Mouse (Mus musculus): ENCODE data around the gene Gm436. TPM values are rescaled to one million over a fixed set of nuclear protein-coding genes. Genes with fewer than 3 reads are reported as not detected.

Gm436 gene
- not detected in 2 replicates for polyA plus RNA-seq (2015; fragmentation: Nextera tagmentation; extraction: Ambion mirVana)

DNA sequence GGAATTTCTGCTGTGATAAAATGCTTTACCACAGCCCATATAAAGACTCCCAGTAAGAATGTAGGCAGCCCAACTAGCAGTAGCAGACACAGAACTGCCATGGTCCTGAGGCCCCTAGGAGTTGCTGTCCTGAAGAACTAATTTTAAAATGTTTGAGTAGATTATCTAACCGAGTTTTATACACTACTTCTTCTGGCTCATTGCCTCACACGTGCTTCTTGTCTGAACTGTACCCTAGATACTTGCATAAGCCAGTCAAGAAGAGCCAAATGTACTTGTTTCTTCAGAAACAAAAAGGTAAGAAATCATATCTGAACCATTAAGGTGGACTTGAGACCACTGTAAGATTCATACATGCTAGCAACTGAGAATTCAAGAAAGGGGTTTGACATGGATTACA is at the start of gene Gm436:
Gene Gm436, minus strand, starts transcription at position 101 of the 400 bp plus-strand sequence.
- H3K9ac ChIP-seq (ENCODE audit: low read depth, low read length), result no peak within 1 kb of the TSS
- no peaks in the 10 kb centered on the region for H3K4me1 ChIP-seq (ENCODE audit: control insufficient read depth, low read depth, low read length)
- WGBS (ENCODE audit: insufficient replicate concordance), result 25% methylated on average over 2 of the region's 2 CpGs
- no peaks in the 10 kb centered on the region for H3K27me3 ChIP-seq (ENCODE audit: control insufficient read depth, insufficient read depth, low read depth, low read length)
- no peak within 1 kb of the TSS for H3K27ac ChIP-seq (ENCODE audit: low read length)
- no peaks in the 10 kb centered on the region; the same call in none of the 2 replicates for H3K9me3 ChIP-seq (replicated peaks; ENCODE audit: control insufficient read depth, low read length)
- H3K4me2 ChIP-seq (ENCODE audit: low read depth, low read length), result no peak within 1 kb of the TSS
- H3K36me3 ChIP-seq (ENCODE audit: control insufficient read depth, insufficient read depth), result no peaks in the 10 kb centered on the region
- no peak for ATAC-seq (ENCODE audit: low read depth)
- H3K4me3 ChIP-seq (ENCODE audit: low read depth, low read length), result no peak within 1 kb of the TSS

DNA sequence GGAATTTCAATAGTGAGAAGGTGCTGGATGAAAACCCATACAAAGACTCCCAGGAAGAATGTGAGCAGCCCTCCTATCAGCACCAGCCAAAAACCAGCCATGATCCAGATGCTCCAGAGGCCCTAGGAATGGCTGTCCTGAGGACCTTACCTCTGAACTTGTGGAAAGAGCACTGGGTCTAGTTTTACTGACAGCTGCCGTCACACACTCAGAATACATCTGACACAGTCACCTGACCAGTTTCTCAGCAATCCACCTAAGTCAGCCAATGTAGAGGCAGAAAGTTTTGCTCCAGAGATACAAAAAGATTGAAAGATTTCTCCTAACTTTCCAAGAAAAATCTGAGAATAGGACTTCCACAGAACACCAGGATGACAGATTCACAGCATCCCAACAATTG is 35.1 kb upstream of the Gm436 start, which contains the start of gene Gm13178:
Gene Gm13178, minus strand, starts transcription at position 101 of the 400 bp plus-strand sequence.
- Histone ChIP-seq H3K36me3 (ENCODE audit: control insufficient read depth, insufficient read depth) (no peaks in the 10 kb centered on the region), H3K4me2 (ENCODE audit: low read depth, low read length) (no peak within 1 kb of the TSS), H3K9me3 (replicated peaks; ENCODE audit: control insufficient read depth, low read length) (no peaks in the 10 kb centered on the region; the same call in 1 of the 2 replicates), H3K27ac (ENCODE audit: low read length) (no peak within 1 kb of the TSS), H3K27me3 (ENCODE audit: control insufficient read depth, insufficient read depth, low read depth, low read length) (no peaks in the 10 kb centered on the region), H3K4me1 (ENCODE audit: control insufficient read depth, low read depth, low read length) (no peaks in the 10 kb centered on the region), H3K9ac (ENCODE audit: low read depth, low read length) (no peak within 1 kb of the TSS), H3K4me3 (ENCODE audit: low read depth, low read length) (no peak within 1 kb of the TSS)
- WGBS (ENCODE audit: insufficient replicate concordance), result 59% methylated on average over 1 of the region's 1 CpGs
- ATAC-seq (ENCODE audit: low read depth), result no peak

DNA sequence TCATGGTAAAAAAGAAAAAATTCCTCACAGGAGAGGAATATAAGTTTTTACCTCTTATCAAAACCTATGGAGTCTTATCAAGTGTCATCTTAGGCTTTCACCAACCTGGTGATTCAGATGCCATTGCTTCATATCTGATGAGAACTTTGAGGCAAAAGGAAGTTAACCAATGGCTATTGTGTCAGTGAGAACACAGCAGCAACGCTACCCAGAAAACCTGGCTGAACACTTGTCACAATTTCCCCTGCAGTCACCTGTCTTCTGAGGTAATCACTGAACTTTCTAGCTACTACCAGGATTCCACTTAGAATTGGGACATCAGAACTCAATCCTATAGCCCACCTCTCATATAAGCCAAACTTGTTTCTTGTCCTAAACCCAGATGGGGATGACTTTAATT is 33.5 kb upstream of the Gm436 start:
- H3K27me3 ChIP-seq (ENCODE audit: control insufficient read depth, insufficient read depth, low read depth, low read length), result no peaks in the 10 kb centered on the region
- no peak overlapping the region for H3K4me3 ChIP-seq (ENCODE audit: low read depth, low read length)
- no peak overlapping the region for H3K9ac ChIP-seq (ENCODE audit: low read depth, low read length)
- no peak overlapping the region for H3K27ac ChIP-seq (ENCODE audit: low read length)
- ATAC-seq (ENCODE audit: low read depth), result no peak
- H3K9me3 ChIP-seq (replicated peaks; ENCODE audit: control insufficient read depth, low read length), result no peaks in the 10 kb centered on the region; the same call in 1 of the 2 replicates
- no peak overlapping the region for H3K4me2 ChIP-seq (ENCODE audit: low read depth, low read length)
- H3K36me3 ChIP-seq (ENCODE audit: control insufficient read depth, insufficient read depth), result no peaks in the 10 kb centered on the region
- WGBS (ENCODE audit: insufficient replicate concordance), result 59% methylated on average over 1 of the region's 1 CpGs
- no peaks in the 10 kb centered on the region for H3K4me1 ChIP-seq (ENCODE audit: control insufficient read depth, low read depth, low read length)

DNA sequence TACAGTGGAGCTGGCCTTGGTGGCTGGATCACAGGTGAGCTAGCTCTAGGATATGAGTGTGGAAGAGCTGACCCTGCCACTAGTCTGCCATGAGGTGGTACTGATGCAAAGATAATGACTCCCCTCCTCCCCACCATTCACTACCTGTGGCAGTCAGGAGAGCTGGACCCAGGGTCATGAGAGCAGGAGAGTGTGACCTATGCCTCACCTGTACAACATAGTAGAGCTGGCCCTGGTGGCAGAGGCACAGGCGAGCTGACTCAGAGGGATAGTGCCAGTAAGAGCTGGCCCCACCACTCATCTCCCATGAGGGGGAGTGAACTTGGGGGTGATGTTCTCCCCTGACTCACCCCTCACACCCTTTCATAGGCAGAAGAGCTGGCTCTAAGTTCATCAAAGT is 32.1 kb upstream of the Gm436 start:
- no peaks in the 10 kb centered on the region for H3K36me3 ChIP-seq (ENCODE audit: control insufficient read depth, insufficient read depth)
- no peak overlapping the region for H3K4me3 ChIP-seq (ENCODE audit: low read depth, low read length)
- no peak overlapping the region for H3K4me2 ChIP-seq (ENCODE audit: low read depth, low read length)
- no peak overlapping the region for H3K27ac ChIP-seq (ENCODE audit: low read length)
- H3K9ac ChIP-seq (ENCODE audit: low read depth, low read length), result no peak overlapping the region
- no peaks in the 10 kb centered on the region; the same call in 1 of the 2 replicates for H3K9me3 ChIP-seq (replicated peaks; ENCODE audit: control insufficient read depth, low read length)
- no peaks in the 10 kb centered on the region for H3K27me3 ChIP-seq (ENCODE audit: control insufficient read depth, insufficient read depth, low read depth, low read length)
- WGBS (ENCODE audit: insufficient replicate concordance), result 42% methylated on average over 1 of the region's 1 CpGs
- ATAC-seq (ENCODE audit: low read depth), result no peak
- H3K4me1 ChIP-seq (ENCODE audit: control insufficient read depth, low read depth, low read length), result no peaks in the 10 kb centered on the region

DNA sequence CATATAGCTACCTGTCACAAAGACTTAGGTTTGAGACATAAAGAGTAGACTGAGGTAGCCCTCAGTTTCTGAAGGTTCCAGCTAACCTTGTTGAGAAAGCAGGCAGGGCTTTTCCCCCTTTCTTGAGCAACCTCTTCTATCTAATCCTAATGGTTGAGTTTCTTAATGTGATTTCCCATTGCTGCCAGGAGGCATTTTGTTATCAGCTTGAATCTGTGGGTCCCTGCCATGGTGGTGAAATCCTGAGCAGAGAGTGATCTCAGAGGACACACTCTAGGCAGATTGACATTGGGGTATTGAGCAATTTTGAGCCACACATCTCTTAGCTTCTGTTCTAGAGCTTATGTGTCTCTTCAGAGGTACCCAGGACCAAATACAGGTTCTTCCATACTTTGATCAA is 47.9 kb downstream of the Gm436 start:
- Histone ChIP-seq H3K9ac (ENCODE audit: low read depth, low read length) (no peak overlapping the region), H3K36me3 (ENCODE audit: control insufficient read depth, insufficient read depth) (no peaks in the 10 kb centered on the region), H3K4me2 (ENCODE audit: low read depth, low read length) (no peak overlapping the region), H3K4me1 (ENCODE audit: control insufficient read depth, low read depth, low read length) (no peaks in the 10 kb centered on the region), H3K9me3 (replicated peaks; ENCODE audit: control insufficient read depth, low read length) (no peaks in the 10 kb centered on the region; the same call in 1 of the 2 replicates), H3K27ac (ENCODE audit: low read length) (no peak overlapping the region), H3K27me3 (ENCODE audit: control insufficient read depth, insufficient read depth, low read depth, low read length) (no peaks in the 10 kb centered on the region), H3K4me3 (ENCODE audit: low read depth, low read length) (no peak overlapping the region)
- no peak for ATAC-seq (ENCODE audit: low read depth)

Other genes with a start within 250 kb of the Gm436 start
- not detected in 2 replicates for gene 1700012P22Rik, start 247.6 kb downstream of the Gm436 start, polyA plus RNA-seq (2015; fragmentation: Nextera tagmentation; extraction: Ambion mirVana)
- not detected in 2 replicates for gene Gm9944, start 233.1 kb downstream of the Gm436 start, polyA plus RNA-seq (2015; fragmentation: Nextera tagmentation; extraction: Ambion mirVana)
- not detected in 2 replicates for gene Aadacl3, start 222.6 kb downstream of the Gm436 start, polyA plus RNA-seq (2015; fragmentation: Nextera tagmentation; extraction: Ambion mirVana)
- gene 9430007A20Rik, start 166.5 kb downstream of the Gm436 start, polyA plus RNA-seq (2015; fragmentation: Nextera tagmentation; extraction: Ambion mirVana), result not detected in 2 replicates
- not detected in 2 replicates for gene Gm13124, start 121.2 kb downstream of the Gm436 start, polyA plus RNA-seq (2015; fragmentation: Nextera tagmentation; extraction: Ambion mirVana)
- gene Aadacl4, start 72.7 kb downstream of the Gm436 start, polyA plus RNA-seq (2015; fragmentation: Nextera tagmentation; extraction: Ambion mirVana), result not detected in 2 replicates
- gene Gm13178, start 35.0 kb upstream of the Gm436 start, polyA plus RNA-seq (2015; fragmentation: Nextera tagmentation; extraction: Ambion mirVana), result not detected in 2 replicates
- gene Gm438, start 100.2 kb upstream of the Gm436 start, polyA plus RNA-seq (2015; fragmentation: Nextera tagmentation; extraction: Ambion mirVana), result not detected in 2 replicates
- 35.3 and 39.2 TPM in 2 replicates for gene Dhrs3, start 206.5 kb upstream of the Gm436 start, polyA plus RNA-seq (2015; fragmentation: Nextera tagmentation; extraction: Ambion mirVana)

Data from liver, embryonic 16.5 days (tissue).